Mouse (Mus musculus): Measurements from ENCODE around the gene Pdcd2l.

Pdcd2l gene

DNA sequence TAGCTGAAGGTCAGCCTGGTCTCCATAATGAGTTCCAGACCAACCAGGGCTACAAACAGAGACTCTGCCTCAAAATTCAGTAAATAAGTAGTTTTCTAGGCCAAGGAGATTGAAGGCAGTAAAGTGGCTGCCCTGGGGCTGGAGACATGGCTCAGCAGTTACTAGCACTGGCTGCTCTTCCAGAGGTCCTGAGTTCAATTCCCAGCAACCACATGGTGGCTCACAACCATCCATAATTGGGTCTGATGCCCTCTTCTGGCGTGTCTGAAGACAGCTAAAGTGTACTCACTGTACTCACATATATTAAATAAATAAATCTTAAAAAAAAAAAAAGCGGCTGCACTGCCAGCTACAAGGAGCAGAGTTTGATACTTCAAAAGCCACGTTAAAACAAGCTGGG, 30.5 kb downstream of the Pdcd2l start:
- in situ Hi-C loops (cut with MboI; ENCODE audit: unreplicated experiment in 2 of 2): no loop called here

DNA sequence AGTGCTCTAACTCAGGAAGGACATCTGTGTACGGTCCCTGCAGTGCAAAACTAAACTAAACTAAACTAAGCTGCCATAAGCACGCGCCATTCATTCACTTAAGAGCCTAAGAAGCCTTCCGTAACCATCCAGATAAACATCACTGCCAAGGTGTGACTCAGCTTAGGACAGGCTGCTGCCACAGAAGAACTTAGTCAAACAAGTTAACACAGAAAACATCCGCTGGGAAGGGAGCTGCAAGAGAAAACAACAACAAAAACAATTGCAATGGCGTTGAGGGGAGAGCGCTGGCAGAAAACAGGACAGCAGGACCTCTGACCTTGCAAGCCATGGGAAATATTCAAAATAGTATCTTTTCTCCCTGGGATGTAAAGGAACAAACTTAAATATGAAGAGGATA, 31.8 kb downstream of the Pdcd2l start:
- in situ Hi-C loops (cut with MboI; ENCODE audit: unreplicated experiment in 2 of 2): no loop called here

DNA sequence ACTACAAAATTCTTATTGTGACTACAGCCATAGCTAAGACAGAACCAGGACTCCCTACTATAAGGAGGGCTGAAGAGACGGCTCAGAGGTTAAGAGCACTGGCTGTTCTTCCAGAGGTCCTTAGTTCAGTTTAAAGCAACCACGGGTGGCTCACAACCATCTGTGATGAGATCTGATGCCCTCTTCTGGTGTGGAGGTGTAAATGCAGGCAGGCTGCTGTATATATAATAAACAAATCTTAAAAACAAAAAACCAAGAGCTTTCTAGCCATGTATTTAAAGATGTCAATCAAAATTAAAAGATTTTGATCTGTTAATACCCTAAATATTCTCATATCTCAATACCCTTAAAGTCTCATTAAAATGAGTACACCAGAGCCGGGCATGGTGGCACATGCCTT, 37.3 kb downstream of the Pdcd2l start:
- in situ Hi-C loops (cut with MboI; ENCODE audit: unreplicated experiment in 2 of 2): loop anchor here in 1 of 2 experiments (5.0 to 10.0 kb wide), 3 partner anchors 33 to 254 kb away; no protein-coding TSS in a partner anchor

GRCm38 (mm10) chr7:34157994-34158393, 38.5 kb downstream of the Pdcd2l start:
- in situ Hi-C loops (cut with MboI; ENCODE audit: unreplicated experiment in 2 of 2): loop anchor here in 1 of 2 experiments (5.0 to 10.0 kb wide), 3 partner anchors 34 to 253 kb away; no protein-coding TSS in a partner anchor

- in situ Hi-C loops (cut with MboI; ENCODE audit: unreplicated experiment in 2 of 2): no loop called here
Measured at GRCm38 (mm10) chr7:34147193-34147592, 49.3 kb downstream of the Pdcd2l start.

GRCm38 (mm10) chr7:34141123-34141522, 55.3 kb downstream of the Pdcd2l start:
- in situ Hi-C loops (cut with MboI; ENCODE audit: unreplicated experiment in 2 of 2): no loop called here

- in situ Hi-C loops (cut with MboI; ENCODE audit: unreplicated experiment in 2 of 2): no loop called here
Measured at GRCm38 (mm10) chr7:34139493-34139892, 57.0 kb downstream of the Pdcd2l start.

Measured in v-Abl transformed pro-B cells (cell line).